Mouse (Mus musculus) heart, adult 2 months (tissue): ENCODE data around the gene Drc3.

ENCODE experiments used
- CTCF ChIP-seq: fragments of 200-600 bp; IDR thresholded peaks from 2 replicates; pipeline ENCODE4 v1.8.1; 2022; ENCODE audit warnings: antibody characterized with exemption, mild to moderate bottlenecking, moderate library complexity
- EP300 ChIP-seq: fragments of 200-500 bp; IDR thresholded peaks from 2 replicates; pipeline ENCODE4 v1.6.1; 2011; ENCODE audit warnings: low read depth, low read length, control low read depth; ENCODE audit not compliant: insufficient read depth
- POLR2A ChIP-seq: fragments of 200-500 bp; IDR thresholded peaks from 2 replicates; pipeline ENCODE4 v1.6.1; 2011; ENCODE audit warnings: mild to moderate bottlenecking, low read depth, low read length, control low read depth; ENCODE audit not compliant: insufficient read depth

GRCm38 (mm10) chr11:60359936-60360335, 6.8 kb downstream of the Drc3 start:
- TF ChIP-seq CTCF: no peak
- no peak for TF ChIP-seq POLR2A
- no peak for TF ChIP-seq EP300
